Mouse (Mus musculus): ENCODE measurements at regions not wholly inside any gene's neighbourhood (a gene's known extent, or its start where the extent isn't known, plus 50 kb on each side); places are given as distances from the start of the nearest gene placed in this dataset.

GRCm38 (mm10) chr10:95025569-95026327, 81.1 kb upstream of the Plxnc1 start:
- Histone ChIP-seq H3K4me1 (ENCODE audit: control insufficient read depth, insufficient read depth, low read length) (no peaks in the 10 kb centered on the region), H3K4me3 (ENCODE audit: insufficient read depth, low read length) (no peak overlapping the region), H3K27ac (ENCODE audit: insufficient read depth, low read length) (no peak overlapping the region)
- no peak for TF ChIP-seq CTCF (IDR thresholded peaks at IDR 0.05; ENCODE audit: extremely low read depth, insufficient read depth, low read length)
- TF ChIP-seq POLR2A (IDR thresholded peaks at IDR 0.05; ENCODE audit: extremely low read depth, insufficient read depth, low read length): no peak

GRCm38 (mm10) chr10:95021209-95021608, 76.6 kb upstream of the Plxnc1 start:
- H3K27ac ChIP-seq (ENCODE audit: insufficient read depth, low read length): no peak overlapping the region
- H3K4me1 ChIP-seq (ENCODE audit: control insufficient read depth, insufficient read depth, low read length): no peaks in the 10 kb centered on the region
- TF ChIP-seq POLR2A (IDR thresholded peaks at IDR 0.05; ENCODE audit: extremely low read depth, insufficient read depth, low read length) (no peak), CTCF (IDR thresholded peaks at IDR 0.05; ENCODE audit: extremely low read depth, insufficient read depth, low read length) (no peak)
- H3K4me3 ChIP-seq (ENCODE audit: insufficient read depth, low read length): no peak overlapping the region

- Histone ChIP-seq H3K4me3 (ENCODE audit: insufficient read depth, low read length) (no peak overlapping the region), H3K4me1 (ENCODE audit: control insufficient read depth, insufficient read depth, low read length) (no peaks in the 10 kb centered on the region), H3K27ac (ENCODE audit: insufficient read depth, low read length) (no peak overlapping the region)
- TF ChIP-seq POLR2A (IDR thresholded peaks at IDR 0.05; ENCODE audit: extremely low read depth, insufficient read depth, low read length) (no peak), CTCF (IDR thresholded peaks at IDR 0.05; ENCODE audit: extremely low read depth, insufficient read depth, low read length) (no peak)
Observed at GRCm38 (mm10) chr10:95016896-95017295, 72.3 kb upstream of the Plxnc1 start.

- H3K4me1 ChIP-seq (ENCODE audit: control insufficient read depth, insufficient read depth, low read length): no peaks in the 10 kb centered on the region
- no peak overlapping the region for H3K4me3 ChIP-seq (ENCODE audit: insufficient read depth, low read length)
- no peak overlapping the region for H3K27ac ChIP-seq (ENCODE audit: insufficient read depth, low read length)
- TF ChIP-seq CTCF (IDR thresholded peaks at IDR 0.05; ENCODE audit: extremely low read depth, insufficient read depth, low read length) (no peak), POLR2A (IDR thresholded peaks at IDR 0.05; ENCODE audit: extremely low read depth, insufficient read depth, low read length) (no peak)
Observed at GRCm38 (mm10) chr10:95015298-95015951, 70.8 kb upstream of the Plxnc1 start.

GRCm38 (mm10) chr10:95013946-95014345, 69.3 kb upstream of the Plxnc1 start:
- H3K4me3 ChIP-seq (ENCODE audit: insufficient read depth, low read length): no peak overlapping the region
- no peak for TF ChIP-seq POLR2A (IDR thresholded peaks at IDR 0.05; ENCODE audit: extremely low read depth, insufficient read depth, low read length)
- TF ChIP-seq CTCF (IDR thresholded peaks at IDR 0.05; ENCODE audit: extremely low read depth, insufficient read depth, low read length): no peak
- H3K4me1 ChIP-seq (ENCODE audit: control insufficient read depth, insufficient read depth, low read length): no peaks in the 10 kb centered on the region
- H3K27ac ChIP-seq (ENCODE audit: insufficient read depth, low read length): no peak overlapping the region

GRCm38 (mm10) chr10:95013213-95013915, 68.7 kb upstream of the Plxnc1 start:
- Histone ChIP-seq H3K4me3 (ENCODE audit: insufficient read depth, low read length) (no peak overlapping the region), H3K27ac (ENCODE audit: insufficient read depth, low read length) (no peak overlapping the region), H3K4me1 (ENCODE audit: control insufficient read depth, insufficient read depth, low read length) (no peaks in the 10 kb centered on the region)
- TF ChIP-seq CTCF (IDR thresholded peaks at IDR 0.05; ENCODE audit: extremely low read depth, insufficient read depth, low read length) (no peak), POLR2A (IDR thresholded peaks at IDR 0.05; ENCODE audit: extremely low read depth, insufficient read depth, low read length) (no peak)

- TF ChIP-seq CTCF (IDR thresholded peaks at IDR 0.05; ENCODE audit: extremely low read depth, insufficient read depth, low read length) (no peak), POLR2A (IDR thresholded peaks at IDR 0.05; ENCODE audit: extremely low read depth, insufficient read depth, low read length) (no peak)
- Histone ChIP-seq H3K27ac (ENCODE audit: insufficient read depth, low read length) (no peak overlapping the region), H3K4me1 (ENCODE audit: control insufficient read depth, insufficient read depth, low read length) (no peaks in the 10 kb centered on the region), H3K4me3 (ENCODE audit: insufficient read depth, low read length) (no peak overlapping the region)
Observed at GRCm38 (mm10) chr10:95010333-95010732, 65.7 kb upstream of the Plxnc1 start.

GRCm38 (mm10) chr10:95009081-95009480, 64.4 kb upstream of the Plxnc1 start:
- TF ChIP-seq CTCF (IDR thresholded peaks at IDR 0.05; ENCODE audit: extremely low read depth, insufficient read depth, low read length) (no peak), POLR2A (IDR thresholded peaks at IDR 0.05; ENCODE audit: extremely low read depth, insufficient read depth, low read length) (no peak)
- Histone ChIP-seq H3K4me3 (ENCODE audit: insufficient read depth, low read length) (no peak overlapping the region), H3K4me1 (ENCODE audit: control insufficient read depth, insufficient read depth, low read length) (no peaks in the 10 kb centered on the region), H3K27ac (ENCODE audit: insufficient read depth, low read length) (no peak overlapping the region)

GRCm38 (mm10) chr10:95004065-95004763, 59.6 kb upstream of the Plxnc1 start:
- TF ChIP-seq POLR2A (IDR thresholded peaks at IDR 0.05; ENCODE audit: extremely low read depth, insufficient read depth, low read length): no peak
- TF ChIP-seq CTCF (IDR thresholded peaks at IDR 0.05; ENCODE audit: extremely low read depth, insufficient read depth, low read length): no peak
- no peaks in the 10 kb centered on the region for H3K4me1 ChIP-seq (ENCODE audit: control insufficient read depth, insufficient read depth, low read length)
- H3K27ac ChIP-seq (ENCODE audit: insufficient read depth, low read length): no peak overlapping the region
- no peak overlapping the region for H3K4me3 ChIP-seq (ENCODE audit: insufficient read depth, low read length)

All from cortical plate, adult 2 months (tissue).